Mouse (Mus musculus) activated CD4-positive, CD25-positive, alpha-beta regulatory T cell (primary cell): ENCODE results near the gene Vmn1r89. TPM values are rescaled to one million over a fixed set of nuclear protein-coding genes. Genes with fewer than 3 reads are reported as not detected.

Experiments
- polyA plus RNA-seq, 2 experiments: library from polyadenylated mRNA; unstranded; fragments of 100-300 nt; shearing (Covaris generic); gene quantifications; one replicate each; pipeline ENCODE4 v1.2.1; 2017

Gene Vmn1r89
- polyA plus RNA-seq, result not detected

GRCm38 (mm10) chr7:13212720-13213119 lies at the start of gene Vmn1r89:
Gene Vmn1r89, plus strand, starts transcription at chr7:13213020.

Other genes starting within 250 kb of the Vmn1r89 start
- 1 to 10 TPM; 5.5 to 6.0 TPM for gene Zfp324, start 247.2 kb upstream of the Vmn1r89 start, polyA plus RNA-seq
- 1 to 10 TPM; 6.5 to 7.0 TPM for gene Zfp446, start 235.2 kb upstream of the Vmn1r89 start, polyA plus RNA-seq
- gene Slc27a5, start 214.8 kb upstream of the Vmn1r89 start, polyA plus RNA-seq, result under 1 TPM; 0.12 to 0.55 TPM
- 100 to 1,000 TPM in 1 of 2 experiments, 10 to 100 TPM in 1; 94.6 to 147 TPM for gene Trim28, start 213.9 kb upstream of the Vmn1r89 start, polyA plus RNA-seq
- gene Zbtb45, start 203.0 kb upstream of the Vmn1r89 start, polyA plus RNA-seq, result 10 to 100 TPM; 23.0 to 27.9 TPM
- 100 to 1,000 TPM; 252 to 275 TPM for gene Chmp2a, start 178.2 kb upstream of the Vmn1r89 start, polyA plus RNA-seq
- 100 to 1,000 TPM; 185 to 192 TPM for gene Ube2m, start 174.7 kb upstream of the Vmn1r89 start, polyA plus RNA-seq
- under 1 TPM; 0.30 to 0.39 TPM for gene Mzf1, start 158.3 kb upstream of the Vmn1r89 start, polyA plus RNA-seq
- not detected for gene Vmn1r85, start 117.8 kb upstream of the Vmn1r89 start, polyA plus RNA-seq
- gene Vmn1r86, start 93.1 kb upstream of the Vmn1r89 start, polyA plus RNA-seq, result under 1 TPM; 0.04 to 0.17 TPM
- under 1 TPM in 1 of 2 experiments, not detected in 1; 0.15 TPM for gene Vmn1r87, start 72.9 kb upstream of the Vmn1r89 start, polyA plus RNA-seq
- gene Vmn1r88, start 53.5 kb upstream of the Vmn1r89 start, polyA plus RNA-seq, result under 1 TPM; 0.02 to 0.05 TPM
- 10 to 100 TPM; 28.8 to 36.9 TPM for gene Lig1, start 64.3 kb downstream of the Vmn1r89 start, polyA plus RNA-seq
- gene Zswim9, start 65.7 kb downstream of the Vmn1r89 start, polyA plus RNA-seq, result 1 to 10 TPM in 1 of 2 experiments, under 1 TPM in 1; 0.86 to 2.1 TPM
- under 1 TPM; 0.14 to 0.16 TPM for gene Pla2g4c, start 111.6 kb downstream of the Vmn1r89 start, polyA plus RNA-seq
- gene Cabp5, start 185.1 kb downstream of the Vmn1r89 start, polyA plus RNA-seq, result not detected
- not detected for gene Bsph1, start 237.8 kb downstream of the Vmn1r89 start, polyA plus RNA-seq